Mouse (Mus musculus) limb, embryonic 14.5 days (tissue): ENCODE measurements around the gene Thrap3. TPM values are rescaled to one million over a fixed set of nuclear protein-coding genes. Genes with fewer than 3 reads are reported as not detected.
A peak's percentile ranks its signal among the peaks of the same experiment; 100 is the strongest.

Experiments
- ATAC-seq: fragments of 200-750 bp; cut with Nextera tagmentation; 2 replicates; pipeline ENCODE4 v1.8.0; 2017; ENCODE audit warnings: low read depth, moderate number of reproducible peaks, moderate TSS enrichment; ENCODE audit not compliant: low FRiP score
- DNase-seq: peaks from one replicate; pipeline ENCODE4 v3.0.0-alpha.2; 2015; ENCODE audit warnings: low spot score
- H3K27ac ChIP-seq: fragments of 300-500 bp; sonication (generic); replicated peaks from 2 replicates; pipeline ENCODE4 v1.5.1; 2014; ENCODE audit warnings: low read depth, mild to moderate bottlenecking, low read length, moderate library complexity, mixed read lengths
- H3K27me3 ChIP-seq: fragments of 300-500 bp; sonication (generic); 2 replicates; pipeline ENCODE4 v1.6.1; 2014; ENCODE audit warnings: low read length, mixed read lengths; ENCODE audit not compliant: control insufficient read depth, insufficient read depth
- H3K36me3 ChIP-seq: fragments of 300-500 bp; sonication (generic); 2 replicates; pipeline ENCODE4 v1.6.1; 2014; ENCODE audit warnings: mild to moderate bottlenecking, low read length, moderate library complexity, mixed read lengths; ENCODE audit not compliant: control insufficient read depth, insufficient read depth
- H3K4me1 ChIP-seq: fragments of 300-500 bp; sonication (generic); 2 replicates; pipeline ENCODE4 v1.6.1; 2014; ENCODE audit warnings: antibody characterized with exemption, low read length, mixed read lengths; ENCODE audit not compliant: control insufficient read depth, insufficient read depth
- H3K4me2 ChIP-seq: fragments of 300-500 bp; sonication (generic); replicated peaks from 2 replicates; pipeline ENCODE4 v1.6.1; 2014; ENCODE audit warnings: low read depth, mild to moderate bottlenecking, low read length, moderate library complexity; ENCODE audit not compliant: severe bottlenecking
- H3K4me3 ChIP-seq: fragments of 300-500 bp; sonication (generic); replicated peaks from 2 replicates; pipeline ENCODE4 v1.5.1; 2014; ENCODE audit warnings: low read length
- H3K9ac ChIP-seq: fragments of 300-500 bp; sonication (generic); 2 replicates; pipeline ENCODE4 v1.6.1; 2014; ENCODE audit warnings: mild to moderate bottlenecking, low read depth, low read length, moderate library complexity; ENCODE audit not compliant: severe bottlenecking
- H3K9me3 ChIP-seq: fragments of 300-500 bp; sonication (generic); 2 replicates; pipeline ENCODE4 v1.6.1; 2016; ENCODE audit warnings: low read length; ENCODE audit not compliant: control insufficient read depth
- POLR2A ChIP-seq: fragments of 200-500 bp; IDR thresholded peaks from 2 replicates; pipeline ENCODE4 v1.8.0; 2012; ENCODE audit warnings: inconsistent platforms, mild to moderate bottlenecking, moderate library complexity, borderline replicate concordance; ENCODE audit not compliant: insufficient read depth, insufficient read length; ENCODE audit errors: extremely low read depth
- WGBS: fragments of 180-500 bp; shearing (Covaris S2); extraction: QIAGEN DNeasy Blood & Tissue Kit; methylation state at CpG from one replicate; pipeline ENCODE4 v1.1.7; 2014; 5-methylcytosine and 5-hydroxymethylcytosine counted together
- polyA plus RNA-seq, 2 experiments: library from polyadenylated mRNA; depleted of rRNA in 1 of 2; stranded (reverse) in 1 of 2; unstranded in 1 of 2; fragments of >200 nt; fragmentation: Nextera tagmentation in 1 of 2; extraction: Ambion mirVana in 1 of 2; gene quantifications; 2 replicates each; pipeline versions ENCODE4 v1.2.1 to v1.2.3; 2012 to 2014

Thrap3 gene
- polyA plus RNA-seq, 2 experiments: 191 to 204 TPM

DNA sequence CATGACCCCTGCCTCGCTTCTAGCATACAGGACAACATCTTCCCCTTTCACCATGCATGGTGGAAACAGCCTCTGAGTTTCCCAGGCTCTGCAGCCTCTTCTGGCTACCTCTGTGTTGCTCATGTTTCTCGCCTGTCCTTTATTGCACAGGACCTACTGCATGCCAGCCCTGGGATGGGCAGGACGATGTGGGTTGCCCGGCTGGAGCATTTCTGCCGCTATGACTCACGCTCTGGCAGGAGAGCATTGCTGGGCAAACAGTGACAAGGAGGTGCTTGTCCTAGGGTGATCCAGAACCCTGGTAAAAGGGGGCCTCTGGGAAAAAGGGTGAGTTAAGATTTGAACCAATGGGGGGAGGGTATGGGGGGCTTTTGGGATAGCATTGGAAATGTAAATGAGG is 15.2 kb upstream of the Thrap3 start:
- no peak overlapping the region for H3K4me2 ChIP-seq
- H3K27ac ChIP-seq: no peak overlapping the region
- WGBS: 77% methylated on average over 6 of the region's 6 CpGs
- no peak overlapping the region for H3K4me3 ChIP-seq
- no peak overlapping the region for H3K9ac ChIP-seq
- ATAC-seq (no peak), DNase-seq (no peak)
- H3K4me1 ChIP-seq: no peaks in the 10 kb centered on the region
- no peak for TF ChIP-seq POLR2A
- H3K9me3 ChIP-seq: no peaks in the 10 kb centered on the region
- H3K36me3 ChIP-seq: no peaks in the 10 kb centered on the region
- no peaks in the 10 kb centered on the region for H3K27me3 ChIP-seq

DNA sequence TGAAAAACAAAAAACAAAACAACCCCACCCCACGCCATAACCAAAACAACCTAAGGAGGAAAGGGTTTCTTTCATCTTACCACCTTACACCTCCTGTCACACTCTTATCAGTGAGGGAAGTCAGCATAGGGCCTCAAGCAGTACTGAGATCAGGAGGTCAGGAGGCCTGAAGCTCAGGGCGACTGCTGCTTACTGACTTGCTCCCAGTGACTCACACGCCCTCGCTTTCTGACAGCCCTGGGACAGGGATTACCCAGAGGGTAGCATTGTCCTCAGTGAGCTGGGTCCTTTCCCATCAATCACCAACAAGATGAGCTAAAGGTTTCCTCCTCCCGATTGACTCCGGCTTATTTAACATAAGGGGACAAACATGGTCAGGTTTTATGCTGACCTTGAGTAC is 4.5 kb upstream of the Thrap3 start:
- no peak for DNase-seq
- Histone ChIP-seq H3K27me3 (no peaks in the 10 kb centered on the region), H3K4me1 (peaks cover 17% of the 10 kb centered on the region), H3K4me3 (no peak overlapping the region), H3K36me3 (no peaks in the 10 kb centered on the region), H3K4me2 (no peak overlapping the region), H3K9ac (no peak overlapping the region), H3K27ac (no peak overlapping the region), H3K9me3 (no peaks in the 10 kb centered on the region)
- WGBS: 61% methylated on average over 6 of the region's 6 CpGs
- TF ChIP-seq POLR2A: no peak
- no peak for ATAC-seq

DNA sequence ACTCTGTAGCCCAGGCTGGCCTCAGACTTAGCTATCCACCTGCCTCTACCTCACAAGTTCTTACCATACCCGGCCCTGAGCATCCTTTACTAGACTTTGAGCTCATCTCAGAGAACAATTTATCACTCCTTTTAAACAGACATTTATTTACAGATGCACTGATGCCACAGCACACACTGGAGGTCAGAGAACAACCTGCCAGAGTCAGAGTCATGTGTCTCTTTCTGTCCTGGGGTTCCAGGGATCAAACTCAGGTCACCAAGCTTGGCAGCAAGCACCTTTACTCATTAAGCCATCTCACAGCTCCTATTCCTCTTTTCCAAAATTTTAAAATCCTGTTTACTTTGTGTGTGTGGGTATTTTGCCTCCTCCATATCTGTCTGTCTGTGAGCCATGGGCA is 2.8 kb upstream of the Thrap3 start:
- 50% methylated on average over 1 of the region's 1 CpGs for WGBS

DNA sequence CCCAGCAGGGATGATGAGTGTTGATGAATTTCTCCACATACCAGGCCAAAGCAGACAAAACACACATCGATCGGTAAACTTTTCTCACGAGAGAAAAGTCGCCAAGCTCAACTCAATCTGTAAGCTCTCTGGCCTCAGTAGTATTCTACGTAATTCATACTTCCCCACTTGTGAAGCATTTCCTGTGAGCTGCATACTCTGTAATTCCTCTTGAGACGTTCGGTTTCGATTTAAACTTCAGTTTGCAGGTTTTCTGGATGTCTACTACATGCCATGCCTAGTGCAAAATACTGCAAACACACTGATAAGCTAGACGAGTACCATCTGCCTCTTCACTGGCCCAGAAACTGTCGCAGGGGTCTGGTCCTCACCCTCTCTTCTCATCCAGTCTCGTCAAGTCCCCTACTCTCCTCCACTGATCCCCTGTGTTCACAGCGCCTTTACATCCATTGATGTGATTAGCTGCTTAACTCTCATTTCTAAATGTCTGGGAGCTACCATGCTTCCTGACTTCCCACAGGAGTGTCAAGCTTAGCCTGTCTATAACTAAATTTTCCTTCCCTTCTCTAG is 2.2 kb upstream of the Thrap3 start:
- H3K4me2 ChIP-seq: no peak overlapping the region
- H3K9me3 ChIP-seq: no peaks in the 10 kb centered on the region
- H3K9ac ChIP-seq: no peak overlapping the region
- no peaks in the 10 kb centered on the region for H3K27me3 ChIP-seq
- TF ChIP-seq POLR2A: no peak
- H3K36me3 ChIP-seq: 0 out of 2 replicates have a peak, but pooled peaks cover 6% of the 10 kb centered on the region
- DNase-seq (no peak), ATAC-seq (no peak)
- peak overlapping the region; percentile 93; the same call in 1 of the 2 replicates for H3K27ac ChIP-seq
- H3K4me3 ChIP-seq: no peak overlapping the region
- peaks cover 30% of the 10 kb centered on the region for H3K4me1 ChIP-seq
- 77% methylated on average over 12 of the region's 12 CpGs for WGBS

More for the DNA sequence above, 2.8 kb upstream of the Thrap3 start:
- no peaks in the 10 kb centered on the region for H3K9me3 ChIP-seq
- DNase-seq (no peak), ATAC-seq (no peak)
- no peak overlapping the region for H3K4me3 ChIP-seq
- H3K9ac ChIP-seq: no peak overlapping the region
- H3K4me1 ChIP-seq: peaks cover 24% of the 10 kb centered on the region
- 0 out of 2 replicates have a peak, but pooled peaks cover 5% of the 10 kb centered on the region for H3K36me3 ChIP-seq
- H3K4me2 ChIP-seq: no peak overlapping the region
- no peak overlapping the region for H3K27ac ChIP-seq
- TF ChIP-seq POLR2A: no peak
- no peaks in the 10 kb centered on the region for H3K27me3 ChIP-seq

DNA sequence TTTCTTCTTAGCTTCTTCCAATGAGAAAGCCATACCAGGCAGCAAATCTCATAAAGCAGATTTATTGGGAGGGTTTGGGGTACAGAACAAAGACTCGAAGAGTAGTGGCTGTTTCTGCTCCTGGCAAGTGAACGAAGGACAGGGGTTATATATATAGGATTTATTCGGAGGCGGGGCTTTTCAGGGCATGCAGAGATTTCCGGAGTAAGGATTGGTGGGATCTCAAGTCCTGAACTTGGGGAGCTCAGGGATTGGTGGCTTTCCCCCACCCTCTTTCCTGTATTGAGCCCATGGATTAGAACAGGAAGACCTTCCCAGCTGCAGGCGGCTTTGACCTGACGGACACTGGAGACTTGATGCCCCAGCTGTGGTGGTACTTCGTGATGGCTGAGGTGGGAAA is 1.5 kb upstream of the Thrap3 start:
- WGBS: 56% methylated on average over 8 of the region's 8 CpGs
- Histone ChIP-seq H3K4me3 (peak overlapping the region; percentile 77; the same call in 1 of the 2 replicates), H3K27me3 (no peaks in the 10 kb centered on the region), H3K4me1 (peaks cover 34% of the 10 kb centered on the region), H3K27ac (peak overlapping the region; percentile 93), H3K36me3 (peaks cover 7% of the 10 kb centered on the region; the same call in 1 of the 2 replicates), H3K4me2 (peak overlapping the region; percentile 54), H3K9ac (no peak overlapping the region), H3K9me3 (no peaks in the 10 kb centered on the region)
- DNase-seq (peak; percentile 62), ATAC-seq (no peak)
- no peak for TF ChIP-seq POLR2A
